Mouse (Mus musculus): ENCODE data around the gene Rpp25.

GRCm38 (mm10) chr9:57467896-57468549 is 35.8 kb upstream of the Rpp25 start, which contains the start of gene Scamp5:
- TF ChIP-seq CTCF (IDR thresholded peaks at IDR 0.05; ENCODE audit: low read depth, low read length) = no peak
- TF ChIP-seq GATA2 (IDR thresholded peaks at IDR 0.05; ENCODE audit: borderline replicate concordance, low read depth, low read length) = no peak
- no peak for TF ChIP-seq GATA1 (IDR thresholded peaks at IDR 0.05; ENCODE audit: borderline replicate concordance, low read length)
- no peak for TF ChIP-seq TAL1 (conservative IDR thresholded peaks at IDR 0.05; ENCODE audit: low read depth, low read length)

Measured in G1E (cell line).